ENCODE assay signal across 9 mouse cellular contexts in the genomic region with DNA sequence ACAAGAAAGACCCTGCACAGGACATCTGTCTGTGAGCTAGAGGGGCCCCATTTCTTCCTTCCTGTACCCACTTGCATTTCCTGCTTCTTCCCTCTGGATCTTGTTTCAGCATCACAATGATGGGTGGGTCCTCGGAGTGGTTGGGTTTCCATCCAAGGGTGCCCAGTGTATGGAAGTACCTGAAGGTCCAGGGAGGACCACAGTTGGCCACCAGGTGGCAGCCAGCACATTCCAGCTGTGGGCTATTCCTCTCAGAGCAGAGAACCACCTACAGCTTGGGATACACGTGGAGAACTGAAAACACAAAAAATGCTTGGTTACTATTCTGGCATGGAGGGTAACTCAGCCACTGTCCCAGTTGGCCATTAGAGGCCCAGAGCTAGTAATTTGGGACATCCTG. TPM values are rescaled to one million over a fixed set of nuclear protein-coding genes. Genes with fewer than 3 reads are reported as not detected.
A peak's percentile ranks its signal among the peaks of the same experiment; 100 is the strongest.
DNase-seq lines count a peak whose midpoint lies in the region; ATAC-seq lines count a peak whose summit lies in the region.
"Had no signal": no experiment of that assay in that cellular context is flagged by ENCODE, and none has a peak within 500 bp of the region (broad histone marks: within the 10 kb centered on the region; RNA-seq: fewer than 3 reads in every experiment).

No protein-coding gene starts in this region.

- 0 out of 2 replicates have a peak, but pooled peaks have one; percentile 46 for ATAC-seq in hindbrain, embryonic 13.5 days (ENCODE audit: low FRiP score)

- H3K27ac ChIP-seq in hindbrain, embryonic 13.5 days, result no peak overlapping the region
- H3K27ac ChIP-seq: macrophage had no signal

- H3K4me1 ChIP-seq in hindbrain, embryonic 13.5 days (replicated peaks), result peaks cover 15% of the 10 kb centered on the region

- no peak overlapping the region for H3K9ac ChIP-seq in hindbrain, embryonic 13.5 days

- 42% methylated on average over 2 of the region's 2 CpGs for WGBS in hindbrain, embryonic 13.5 days

- H3K27me3 ChIP-seq in hindbrain, embryonic 13.5 days, result no peaks in the 10 kb centered on the region

- no peak overlapping the region for H3K4me2 ChIP-seq in hindbrain, embryonic 13.5 days

- intact Hi-C loops in left cerebral cortex, postnatal 25 days (cut with DNase I), result no loop called here

- no peaks in the 10 kb centered on the region for H3K36me3 ChIP-seq in hindbrain, embryonic 13.5 days

- no peaks in the 10 kb centered on the region for H3K9me3 ChIP-seq in hindbrain, embryonic 13.5 days

- peak; percentile 58 for DNase-seq in layer of hippocampus, adult 11-12 months (ENCODE audit: low spot score)
- DNase-seq in layer of hippocampus, postnatal 36 days, result no peak
- peak; percentile 50 for DNase-seq in Muller cell, postnatal 12 days (ENCODE audit: inconsistent ontology term)
- DNase-seq in embryo, embryonic 11 days, result peak; percentile 48
- DNase-seq in left cerebral cortex, postnatal 25 days (ENCODE audit: low spot score in 2 of 2), result peak; percentile 52 to 53
- DNase-seq in naive thymus-derived CD4-positive, alpha-beta T cell, adult 2 months (ENCODE audit: low read depth), result peak; percentile 45
- DNase-seq in urinary bladder, postnatal 25 days (ENCODE audit: low spot score), result peak; percentile 58

- H3K4me3 ChIP-seq in hindbrain, embryonic 13.5 days, result no peak overlapping the region

RNA-seq across cellular contexts. Expression of a gene that starts 20.3 kb away (rescaled TPM):
- 1 to 10 TPM; 4.4 to 5.1 TPM for total RNA-seq in layer of hippocampus, postnatal 36 days (2021)
- polyA plus RNA-seq in hindbrain, embryonic 13.5 days (2015; fragmentation: Nextera tagmentation; extraction: Ambion mirVana), result 0.39 and 0.62 TPM in 2 replicates
- 1 to 10 TPM; 5.0 to 5.6 TPM for total RNA-seq in left cerebral cortex, postnatal 25 days (2021)
- polyA plus RNA-seq: macrophage had no signal

RNA-seq across cellular contexts. Expression of a gene that starts 39.0 kb away (rescaled TPM):
- total RNA-seq in layer of hippocampus, postnatal 36 days (2021), result 10 to 100 TPM; 81.3 to 85.0 TPM
- 23.5 and 25.8 TPM in 2 replicates for polyA plus RNA-seq in hindbrain, embryonic 13.5 days (2015; fragmentation: Nextera tagmentation; extraction: Ambion mirVana)
- 10 to 100 TPM; 97.5 to 98.9 TPM for total RNA-seq in left cerebral cortex, postnatal 25 days (2021)

RNA-seq across cellular contexts. Expression of a gene that starts 50.4 kb away (rescaled TPM):
- not detected for total RNA-seq in layer of hippocampus, postnatal 36 days (2021)
- polyA plus RNA-seq in hindbrain, embryonic 13.5 days (2015; fragmentation: Nextera tagmentation; extraction: Ambion mirVana), result not detected in 2 replicates
- not detected for total RNA-seq in left cerebral cortex, postnatal 25 days (2021)
- polyA plus RNA-seq: macrophage had no signal

RNA-seq across cellular contexts. Expression of a gene that starts 58.7 kb away (rescaled TPM):
- not detected for total RNA-seq in layer of hippocampus, postnatal 36 days (2021)
- polyA plus RNA-seq in hindbrain, embryonic 13.5 days (2015; fragmentation: Nextera tagmentation; extraction: Ambion mirVana), result not detected in 2 replicates
- not detected for total RNA-seq in left cerebral cortex, postnatal 25 days (2021)
- polyA plus RNA-seq: macrophage had no signal

Comparison
In these comparisons a context has a peak if more than half of its experiments do, and no peak if none do; other contexts are left out.
1. DNase-seq: peak in layer of hippocampus, adult 11-12 months (single experiment), Muller cell, postnatal 12 days (single experiment), embryo, embryonic 11 days (single experiment), left cerebral cortex, postnatal 25 days (2 of 2), naive thymus-derived CD4-positive, alpha-beta T cell, adult 2 months (single experiment) and urinary bladder, postnatal 25 days (single experiment); none in layer of hippocampus, postnatal 36 days (0 of 2).